Mouse (Mus musculus) heart, embryonic 13.5 days (tissue): Measurements from ENCODE around the gene Iqgap3. TPM values are rescaled to one million over a fixed set of nuclear protein-coding genes. Genes with fewer than 3 reads are reported as not detected.

ENCODE experiments used
- ATAC-seq: fragments of 200-750 bp; cut with Nextera tagmentation; 2 replicates; pipeline ENCODE4 v1.8.0; 2017; ENCODE audit warnings: moderate TSS enrichment; ENCODE audit not compliant: insufficient number of reproducible peaks, low FRiP score, low TSS enrichment; ENCODE audit errors: extremely low read depth
- H3K27ac ChIP-seq: fragments of 300-500 bp; sonication (generic); replicated peaks from 2 replicates; pipeline ENCODE4 v1.5.1; 2015; ENCODE audit warnings: moderate library complexity, mild to moderate bottlenecking, inconsistent platforms
- H3K27me3 ChIP-seq: fragments of 300-500 bp; sonication (generic); replicated peaks from 2 replicates; pipeline ENCODE4 v1.6.1; 2015; ENCODE audit warnings: mild to moderate bottlenecking, inconsistent platforms
- H3K36me3 ChIP-seq: fragments of 300-500 bp; sonication (generic); 2 replicates; pipeline ENCODE4 v1.6.1; 2015; ENCODE audit warnings: mild to moderate bottlenecking, inconsistent platforms
- H3K4me1 ChIP-seq: fragments of 300-500 bp; sonication (generic); 2 replicates; pipeline ENCODE4 v1.6.1; 2015; ENCODE audit warnings: inconsistent platforms
- H3K4me2 ChIP-seq: fragments of 300-500 bp; sonication (generic); 2 replicates; pipeline ENCODE4 v1.6.1; 2015; ENCODE audit warnings: inconsistent platforms, mild to moderate bottlenecking, moderate library complexity
- H3K4me3 ChIP-seq: fragments of 300-500 bp; sonication (generic); 2 replicates; pipeline ENCODE4 v1.5.1; 2015; ENCODE audit warnings: moderate library complexity, mild to moderate bottlenecking, inconsistent platforms
- H3K9ac ChIP-seq: fragments of 300-500 bp; sonication (generic); 2 replicates; pipeline ENCODE4 v1.6.1; 2015; ENCODE audit warnings: inconsistent platforms, mild to moderate bottlenecking, moderate library complexity
- H3K9me3 ChIP-seq: fragments of 300-500 bp; sonication (generic); 2 replicates; pipeline ENCODE4 v1.6.1; 2016; ENCODE audit warnings: inconsistent platforms
- whole genome bisulfite sequencing: fragments of 180-500 bp; shearing (Covaris S2); methylation state at CpG from one replicate; pipeline ENCODE4 v1.1.7; 2015; ENCODE audit warnings: mixed read lengths; 5-methylcytosine and 5-hydroxymethylcytosine counted together
- polyA plus RNA-seq: library from polyadenylated mRNA; unstranded; fragments of >200 nt; fragmentation: Nextera tagmentation; extraction: Ambion mirVana; gene quantifications from 2 replicates; pipeline ENCODE4 v1.2.1, GENCODE M21; 2015

Iqgap3 gene
- polyA plus RNA-seq, 1 experiment from 2014 or later = 24.2 TPM

DNA sequence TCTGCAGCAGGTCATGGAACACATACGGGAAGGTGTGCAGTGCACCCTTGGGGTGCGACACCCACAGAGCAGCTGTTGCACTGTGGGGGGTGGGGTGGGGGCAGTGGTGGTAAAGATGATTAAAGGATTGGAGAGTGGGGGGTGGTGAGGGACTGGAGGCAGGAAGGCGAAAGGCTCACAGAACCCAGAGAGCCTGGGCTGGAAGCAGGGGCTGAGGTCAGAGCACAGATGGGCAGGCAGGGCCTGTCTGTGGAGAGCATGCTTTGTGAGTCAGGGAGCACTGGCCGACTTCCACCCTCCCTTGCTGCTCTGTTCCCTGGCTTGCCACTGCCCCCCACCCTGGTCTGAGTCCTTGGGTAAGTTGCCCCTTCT, 63.6 kb downstream of the Iqgap3 start:
- Histone ChIP-seq H3K9me3 (no peaks in the 10 kb centered on the region), H3K4me1 (peaks cover 81% of the 10 kb centered on the region), H3K9ac (peak overlapping the region; percentile 98), H3K4me3 (peak overlapping the region; percentile 96), H3K27ac (peak overlapping the region; percentile 100), H3K4me2 (peak overlapping the region; percentile 95), H3K36me3 (peaks cover 4% of the 10 kb centered on the region; the same call in 1 of the 2 replicates), H3K27me3 (no peaks in the 10 kb centered on the region)
- 12% methylated on average over 4 of the region's 4 CpGs for WGBS
- no peak for ATAC-seq

DNA sequence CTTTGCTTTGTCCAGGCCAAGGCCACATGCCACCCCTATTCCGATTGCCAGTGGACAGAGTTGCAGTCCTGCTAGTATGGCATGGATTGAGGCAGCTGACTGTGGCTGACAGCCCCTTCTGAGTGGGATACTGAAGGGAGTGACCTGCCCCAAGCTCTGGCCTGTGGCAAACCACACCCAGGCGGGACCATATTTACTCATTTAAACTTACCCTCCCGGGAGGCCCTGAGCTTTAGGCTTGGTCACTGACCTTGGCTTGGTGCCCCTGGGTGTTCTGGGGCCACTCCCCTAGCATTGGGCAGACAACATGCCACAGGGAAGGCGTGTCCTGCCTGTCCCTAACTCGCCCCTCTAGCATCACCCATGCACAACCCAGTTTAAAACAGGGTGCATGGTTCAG, 64.2 kb downstream of the Iqgap3 start:
- peaks cover 4% of the 10 kb centered on the region; the same call in 1 of the 2 replicates for H3K36me3 ChIP-seq
- H3K4me2 ChIP-seq = peak overlapping the region; percentile 95
- H3K9me3 ChIP-seq = no peaks in the 10 kb centered on the region
- H3K27ac ChIP-seq = peak overlapping the region; percentile 100
- peak overlapping the region; percentile 96 for H3K4me3 ChIP-seq
- ATAC-seq = no peak
- WGBS = 57% methylated on average over 5 of the region's 5 CpGs
- H3K9ac ChIP-seq = peak overlapping the region; percentile 98
- H3K4me1 ChIP-seq = peaks cover 81% of the 10 kb centered on the region
- H3K27me3 ChIP-seq = no peaks in the 10 kb centered on the region

DNA sequence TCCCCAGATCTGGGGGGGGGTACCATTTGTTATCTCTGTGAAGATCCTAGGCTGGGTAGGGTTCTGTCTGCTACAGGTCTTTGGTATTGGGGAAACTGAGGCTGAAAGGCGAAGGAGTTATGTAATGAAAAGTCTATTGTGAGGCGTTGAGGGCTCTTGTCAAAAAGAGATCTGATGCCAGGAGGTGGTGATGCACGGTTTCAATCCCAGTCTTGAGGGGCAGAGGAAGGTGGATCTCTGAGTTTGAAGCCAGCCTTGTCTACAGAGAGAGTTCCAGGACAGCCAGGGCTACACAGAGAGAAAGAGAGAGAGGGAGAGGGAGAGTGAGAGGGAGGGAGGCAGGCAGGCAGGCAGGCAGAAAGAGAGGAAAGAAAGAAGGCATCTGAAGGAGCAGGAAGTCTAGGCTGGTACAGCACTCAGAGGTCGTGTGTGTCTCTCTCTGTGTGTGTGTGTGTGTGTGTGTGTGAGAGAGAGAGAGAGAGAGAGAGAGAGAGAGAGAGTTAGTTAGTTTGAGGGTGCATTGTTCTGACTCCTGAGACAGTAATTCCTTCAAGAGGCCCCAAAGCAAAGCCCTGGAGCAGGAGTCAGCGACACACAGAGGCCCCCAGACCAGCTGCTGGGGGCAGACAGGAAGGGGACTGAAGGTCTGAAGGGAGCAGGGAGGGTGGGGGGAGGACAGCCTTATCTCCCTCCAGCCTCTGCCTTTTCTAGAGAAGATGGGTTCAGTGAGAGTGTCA, 64.8 kb downstream of the Iqgap3 start:
- Histone ChIP-seq H3K4me1 (peaks cover 81% of the 10 kb centered on the region), H3K9me3 (no peaks in the 10 kb centered on the region), H3K27me3 (no peaks in the 10 kb centered on the region), H3K36me3 (peaks cover 4% of the 10 kb centered on the region; the same call in 1 of the 2 replicates), H3K27ac (peak overlapping the region; percentile 100), H3K4me2 (peak overlapping the region; percentile 95), H3K4me3 (peak overlapping the region; percentile 96), H3K9ac (peak overlapping the region; percentile 98)
- no peak for ATAC-seq
- WGBS = 29% methylated on average over 5 of the region's 5 CpGs

DNA sequence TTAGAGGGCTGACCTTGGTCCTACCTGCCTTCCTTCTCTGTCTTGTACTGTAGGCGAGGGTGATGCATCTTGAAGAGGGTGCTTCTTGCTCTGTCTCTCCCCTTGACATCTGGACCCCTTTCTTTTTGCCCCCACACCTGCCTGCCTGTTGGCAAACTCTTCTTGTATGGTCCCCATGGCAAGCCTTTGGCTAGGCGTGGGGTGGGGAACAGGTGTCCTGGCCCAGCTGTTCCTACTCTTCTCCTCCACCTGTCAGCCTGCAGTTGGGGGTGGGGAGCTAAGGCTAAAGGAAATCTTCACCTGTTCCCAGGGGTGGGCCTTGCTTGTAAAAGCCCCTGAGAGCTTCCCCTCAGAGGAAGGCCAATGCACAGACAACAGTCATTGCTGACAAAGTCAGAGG, 65.7 kb downstream of the Iqgap3 start:
- H3K36me3 ChIP-seq = peaks cover 4% of the 10 kb centered on the region; the same call in 1 of the 2 replicates
- WGBS = 66% methylated on average over 2 of the region's 2 CpGs
- no peaks in the 10 kb centered on the region for H3K9me3 ChIP-seq
- ATAC-seq = no peak
- H3K4me3 ChIP-seq = 0 out of 2 replicates have a peak overlapping the region, but pooled peaks have one; percentile 96
- peak overlapping the region; percentile 100 for H3K27ac ChIP-seq
- no peaks in the 10 kb centered on the region for H3K27me3 ChIP-seq
- H3K9ac ChIP-seq = peak overlapping the region; percentile 98
- H3K4me2 ChIP-seq = peak overlapping the region; percentile 95
- peaks cover 88% of the 10 kb centered on the region for H3K4me1 ChIP-seq

DNA sequence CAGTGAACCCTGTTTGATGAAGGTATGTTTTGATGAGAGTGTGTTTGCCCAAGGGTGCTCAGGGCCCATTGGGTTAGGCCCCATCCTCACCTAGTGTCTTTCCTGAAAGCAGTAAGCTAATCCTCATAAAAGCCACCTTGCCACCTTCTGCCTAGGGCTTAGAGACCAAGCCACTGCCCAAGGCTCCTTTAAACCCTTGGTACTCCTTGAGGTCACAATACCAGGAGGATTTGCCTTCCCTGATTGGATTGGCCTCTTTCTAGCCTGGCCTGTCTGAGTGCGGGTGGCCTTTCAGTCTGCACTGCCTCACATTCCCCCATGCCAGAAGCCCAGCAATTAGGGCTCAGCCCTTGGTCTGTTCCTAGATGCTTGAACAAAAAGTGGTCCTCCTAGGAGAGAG, 66.1 kb downstream of the Iqgap3 start:
- H3K4me3 ChIP-seq = 0 out of 2 replicates have a peak overlapping the region, but pooled peaks have one; percentile 96
- ATAC-seq = no peak
- 54% methylated on average over 1 of the region's 1 CpGs for WGBS
- H3K4me1 ChIP-seq = peaks cover 92% of the 10 kb centered on the region
- peak overlapping the region; percentile 95 for H3K4me2 ChIP-seq
- H3K36me3 ChIP-seq = peaks cover 4% of the 10 kb centered on the region; the same call in 1 of the 2 replicates
- H3K27ac ChIP-seq = peak overlapping the region; percentile 100
- no peaks in the 10 kb centered on the region for H3K27me3 ChIP-seq
- H3K9me3 ChIP-seq = no peaks in the 10 kb centered on the region
- H3K9ac ChIP-seq = peak overlapping the region; percentile 98

DNA sequence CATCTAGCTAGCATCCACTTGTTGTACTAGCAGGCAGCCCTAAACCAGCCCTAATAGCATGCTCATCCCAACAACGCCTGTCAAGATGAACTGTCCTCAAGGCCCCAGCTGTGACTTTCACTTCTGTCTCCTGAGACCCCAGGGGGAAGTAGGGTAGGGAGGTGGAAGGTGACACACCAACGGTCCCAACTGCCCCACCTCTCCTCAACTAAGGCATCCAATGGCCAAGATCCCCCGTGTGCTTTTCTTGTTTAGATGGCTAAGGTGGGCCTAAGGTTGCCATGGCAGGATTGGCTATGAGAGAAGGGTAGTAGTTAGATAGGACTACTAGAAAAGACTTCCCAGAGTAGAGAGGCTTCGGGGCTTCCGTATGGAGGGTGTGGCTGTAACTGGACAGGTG, 66.6 kb downstream of the Iqgap3 start:
- WGBS = 81% methylated on average over 5 of the region's 5 CpGs
- Histone ChIP-seq H3K27me3 (no peaks in the 10 kb centered on the region), H3K4me3 (peak overlapping the region; percentile 48), H3K9ac (peak overlapping the region; percentile 98), H3K9me3 (no peaks in the 10 kb centered on the region), H3K27ac (peak overlapping the region; percentile 100), H3K36me3 (peaks cover 4% of the 10 kb centered on the region; the same call in 1 of the 2 replicates), H3K4me2 (peak overlapping the region; percentile 95), H3K4me1 (peaks cover 97% of the 10 kb centered on the region)
- ATAC-seq = no peak

DNA sequence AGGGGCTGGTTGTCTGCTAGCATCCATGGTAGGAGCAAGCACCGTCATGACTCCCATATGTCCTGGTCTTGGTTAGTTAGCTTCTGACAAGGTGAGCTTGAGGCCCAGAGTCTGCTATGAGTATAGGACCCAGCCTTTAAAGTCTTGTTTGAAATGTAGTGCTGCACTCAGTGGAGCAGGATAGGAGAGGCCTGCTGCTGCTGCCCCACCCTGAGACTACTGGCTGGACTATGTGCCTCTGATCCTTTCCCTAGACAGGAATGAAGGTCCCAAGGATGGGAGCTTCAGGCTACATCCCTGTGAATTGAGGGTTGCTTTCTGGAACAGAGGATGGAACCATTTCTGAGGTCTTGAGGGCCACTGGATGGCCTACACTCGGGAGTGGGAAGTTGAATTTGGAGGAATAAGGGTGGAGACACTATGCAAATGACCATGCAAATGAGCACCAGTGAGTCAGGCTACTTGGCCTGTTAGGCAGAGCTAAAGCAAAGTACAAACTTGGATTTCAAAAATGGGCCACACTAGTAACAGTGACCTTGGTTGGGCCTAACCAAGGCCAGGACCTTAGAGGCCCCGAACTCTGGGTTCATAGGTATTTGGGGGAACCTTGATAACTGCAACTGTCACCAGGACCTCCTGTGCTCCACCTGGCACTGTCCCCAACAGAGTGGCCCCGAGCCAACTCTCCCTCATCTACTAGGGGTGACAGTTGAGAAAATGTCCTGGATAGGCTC, 67.2 kb downstream of the Iqgap3 start:
- H3K9ac ChIP-seq = peak overlapping the region; percentile 98
- no peak for ATAC-seq
- H3K4me3 ChIP-seq = peak overlapping the region; percentile 48
- H3K9me3 ChIP-seq = no peaks in the 10 kb centered on the region
- 33% methylated on average over 4 of the region's 4 CpGs for WGBS
- H3K4me1 ChIP-seq = peaks cover 97% of the 10 kb centered on the region
- H3K27me3 ChIP-seq = no peaks in the 10 kb centered on the region
- H3K36me3 ChIP-seq = peaks cover 4% of the 10 kb centered on the region; the same call in 1 of the 2 replicates
- H3K4me2 ChIP-seq = peak overlapping the region; percentile 95
- H3K27ac ChIP-seq = peak overlapping the region; percentile 100

DNA sequence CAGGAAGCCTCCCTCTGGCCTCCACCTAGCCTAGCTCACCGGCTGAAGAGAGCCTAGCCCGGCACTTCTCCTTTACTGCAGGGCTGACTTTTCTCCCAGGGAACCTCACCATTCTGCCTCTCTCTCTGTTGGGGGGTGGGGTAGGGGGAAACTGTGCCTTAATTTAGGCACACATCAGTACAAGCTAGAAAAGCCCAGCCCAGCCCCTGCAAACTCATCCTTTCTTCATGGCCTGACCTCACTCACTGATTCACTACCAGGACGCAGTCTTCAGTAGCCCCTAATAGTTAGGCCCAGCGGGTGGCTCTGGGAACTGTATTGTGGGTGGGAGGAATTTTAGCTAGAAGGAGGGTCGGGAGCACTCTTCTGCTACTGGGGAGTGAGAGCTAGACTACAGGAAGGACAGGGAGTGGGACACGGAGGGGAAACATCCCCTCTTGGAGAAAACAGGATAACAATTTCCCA, 67.8 kb downstream of the Iqgap3 start:
- Histone ChIP-seq H3K9ac (peak overlapping the region; percentile 98), H3K27me3 (no peaks in the 10 kb centered on the region), H3K27ac (peak overlapping the region; percentile 100), H3K4me1 (peaks cover 95% of the 10 kb centered on the region), H3K9me3 (no peaks in the 10 kb centered on the region), H3K4me2 (peak overlapping the region; percentile 95), H3K36me3 (peaks cover 4% of the 10 kb centered on the region; the same call in 1 of the 2 replicates), H3K4me3 (peak overlapping the region; percentile 48)
- no peak; the same call in 1 of the 2 replicates for ATAC-seq
- WGBS = 9% methylated on average over 6 of the region's 6 CpGs

DNA sequence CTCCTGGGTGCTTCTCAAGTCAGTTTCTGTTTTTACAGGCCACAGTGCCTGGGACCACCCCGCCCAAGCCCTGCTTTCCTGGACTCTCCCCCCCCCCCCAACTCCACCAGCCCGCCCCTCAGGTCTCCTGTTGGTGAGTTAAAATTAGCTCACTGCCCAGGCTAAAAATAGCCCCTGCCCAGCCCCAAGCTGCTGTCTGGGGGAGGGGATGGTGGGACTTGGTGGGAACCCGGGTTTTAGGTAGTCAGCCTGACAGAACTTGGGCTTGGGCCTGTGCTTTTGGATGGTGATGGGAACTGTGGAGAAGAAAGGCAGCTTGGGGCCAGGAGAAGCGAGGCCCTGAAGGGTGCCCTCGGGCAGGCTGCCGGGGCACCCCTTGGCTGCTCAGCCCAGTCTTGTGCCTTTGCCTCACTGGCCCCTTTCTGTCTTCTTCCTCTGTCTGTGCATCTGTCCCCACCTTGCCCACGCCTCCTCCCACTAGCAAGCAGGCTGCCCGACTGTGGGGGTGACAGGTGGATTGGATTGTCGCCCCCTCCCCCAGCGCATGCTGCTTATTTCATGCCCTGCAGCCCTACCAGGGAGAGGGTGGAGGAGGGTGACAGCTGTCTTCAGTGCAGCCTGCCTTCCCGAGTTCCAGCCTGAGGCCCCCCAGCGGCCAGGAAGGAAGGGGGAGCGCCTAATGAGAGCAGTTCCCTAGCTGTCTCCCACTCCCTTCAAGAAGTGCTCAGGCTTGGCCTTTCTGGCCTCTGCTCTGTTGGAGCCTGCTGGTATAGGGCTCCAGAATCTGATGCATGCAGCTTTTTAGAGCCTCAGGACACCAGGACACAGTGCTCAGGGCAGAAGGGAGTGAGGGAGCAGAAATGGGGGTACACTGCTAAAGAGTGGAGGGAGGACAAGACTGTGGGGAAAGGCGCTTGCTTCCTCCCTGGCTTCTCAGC, 68.6 kb downstream of the Iqgap3 start:
- H3K27ac ChIP-seq = peak overlapping the region; percentile 100
- H3K36me3 ChIP-seq = peaks cover 10% of the 10 kb centered on the region
- no peaks in the 10 kb centered on the region for H3K9me3 ChIP-seq
- peak overlapping the region; percentile 98 for H3K9ac ChIP-seq
- whole genome bisulfite sequencing = 12% methylated on average over 14 of the region's 14 CpGs
- peak; percentile 33; the same call in 1 of the 2 replicates for ATAC-seq
- H3K4me2 ChIP-seq = peak overlapping the region; percentile 95
- peaks cover 94% of the 10 kb centered on the region for H3K4me1 ChIP-seq
- peak overlapping the region; percentile 48 for H3K4me3 ChIP-seq
- no peaks in the 10 kb centered on the region for H3K27me3 ChIP-seq

DNA sequence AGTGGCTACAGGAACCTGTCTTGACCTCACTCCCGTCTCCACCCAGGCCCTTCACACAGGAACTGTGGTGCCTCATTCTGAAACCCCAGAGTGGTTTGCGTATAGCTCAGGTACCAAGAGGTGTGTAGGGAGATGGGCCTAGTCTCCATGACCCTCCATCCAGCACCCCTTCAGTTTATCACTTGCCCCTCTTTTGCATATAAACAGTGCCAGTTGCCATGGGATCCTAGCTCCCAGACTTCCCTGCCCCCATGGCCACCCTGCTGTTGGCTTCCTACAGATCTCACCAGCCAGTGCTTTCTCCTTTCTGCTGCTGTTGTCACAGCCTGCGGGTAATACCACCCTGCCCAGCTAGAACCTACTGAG, 69.2 kb downstream of the Iqgap3 start:
- Histone ChIP-seq H3K27me3 (no peaks in the 10 kb centered on the region), H3K9ac (peak overlapping the region; percentile 98), H3K4me2 (peak overlapping the region; percentile 95), H3K4me1 (peaks cover 92% of the 10 kb centered on the region), H3K36me3 (peaks cover 12% of the 10 kb centered on the region), H3K27ac (peak overlapping the region; percentile 100), H3K4me3 (peak overlapping the region; percentile 48), H3K9me3 (no peaks in the 10 kb centered on the region)
- no peak for ATAC-seq
- 49% methylated on average over 3 of the region's 3 CpGs for WGBS
